Mouse (Mus musculus) intestine, embryonic 14.5 days (tissue): ENCODE data around the gene Klrc1. TPM values are rescaled to one million over a fixed set of nuclear protein-coding genes. Genes with fewer than 3 reads are reported as not detected.
"Not testable (repeated sequence)": the region's sequence is repeated elsewhere in the genome, so short reads cannot be mapped to it uniquely, and the experiment has no call there.

Experiments used
- ATAC-seq: fragments of 200-750 bp; cut with Nextera tagmentation; replicated peaks from 2 replicates; pipeline ENCODE4 v1.8.0; 2017; ENCODE audit warnings: low read depth, moderate number of reproducible peaks, moderate TSS enrichment, moderate library complexity; ENCODE audit not compliant: low FRiP score, low TSS enrichment
- DNase-seq: peaks from one replicate; pipeline ENCODE4 v3.0.0-alpha.2; 2018; ENCODE audit warnings: low spot score
- H3K27ac ChIP-seq: fragments of 300-500 bp; sonication (generic); 2 replicates; pipeline ENCODE4 v1.5.1; 2014; ENCODE audit warnings: low read depth, mild to moderate bottlenecking, control low read depth
- H3K27me3 ChIP-seq: fragments of 300-500 bp; sonication (generic); replicated peaks from 2 replicates; pipeline ENCODE4 v1.6.1; 2014; ENCODE audit warnings: low read length, control low read depth; ENCODE audit not compliant: control insufficient read depth, insufficient read depth
- H3K36me3 ChIP-seq: fragments of 300-500 bp; sonication (generic); 2 replicates; pipeline ENCODE4 v1.6.1; 2014; ENCODE audit warnings: low read length, control low read depth; ENCODE audit not compliant: control insufficient read depth, insufficient read depth
- H3K4me1 ChIP-seq: fragments of 300-500 bp; sonication (generic); replicated peaks from 2 replicates; pipeline ENCODE4 v1.6.1; 2014; ENCODE audit warnings: low read length, control low read depth, mixed read lengths; ENCODE audit not compliant: control insufficient read depth, insufficient read depth
- H3K4me2 ChIP-seq: fragments of 300-500 bp; sonication (generic); 2 replicates; pipeline ENCODE4 v1.6.1; 2014; ENCODE audit warnings: low read length
- H3K4me3 ChIP-seq: fragments of 300-500 bp; sonication (generic); 2 replicates; pipeline ENCODE4 v1.5.1; 2014; ENCODE audit warnings: low read depth, low read length, control low read depth, mixed read lengths
- H3K9ac ChIP-seq: fragments of 300-500 bp; sonication (generic); 2 replicates; pipeline ENCODE4 v1.6.1; 2014; ENCODE audit warnings: mild to moderate bottlenecking, low read length
- H3K9me3 ChIP-seq: fragments of 300-500 bp; sonication (generic); 2 replicates; pipeline ENCODE4 v1.6.1; 2016; ENCODE audit warnings: low read length, control low read depth; ENCODE audit not compliant: control insufficient read depth
- WGBS: fragments of 180-500 bp; shearing (Covaris S2); extraction: QIAGEN DNeasy Blood & Tissue Kit; methylation state at CpG from one replicate; pipeline ENCODE4 v1.1.7; 2014; 5-methylcytosine and 5-hydroxymethylcytosine counted together
- microRNA-seq: library from miRNA; unstranded; fragments of <30 nt; microRNA quantifications from one replicate; pipeline ENCODE4, GENCODE M21; 2016
- polyA plus RNA-seq: library from polyadenylated mRNA; unstranded; fragments of >200 nt; fragmentation: Nextera tagmentation; extraction: Ambion mirVana; gene quantifications from 2 replicates; pipeline ENCODE4 v1.2.1, GENCODE M21; 2014

Gene Klrc1
- polyA plus RNA-seq, 1 experiment from 2014 or later, result not detected

- H3K4me1 ChIP-seq, H3K4me3 ChIP-seq, H3K27ac ChIP-seq, H3K27me3 ChIP-seq, H3K9ac ChIP-seq, H3K36me3 ChIP-seq, H3K9me3 ChIP-seq, DNase-seq, H3K4me2 ChIP-seq, ATAC-seq: not testable (repeated sequence)
- WGBS, result 76% methylated on average over 4 of the region's 4 CpGs
Measured at GRCm38 (mm10) chr6:129660589-129660988, 18.2 kb downstream of the Klrc1 start, which contains the start of gene Klrc2. TSS of gene Klrc2 (minus strand) at chr6:129660689.

- H3K4me2 ChIP-seq, H3K36me3 ChIP-seq, H3K27me3 ChIP-seq, H3K9ac ChIP-seq, H3K4me3 ChIP-seq, H3K4me1 ChIP-seq, DNase-seq, H3K27ac ChIP-seq, ATAC-seq, H3K9me3 ChIP-seq: not testable (repeated sequence)
- WGBS, result 75% methylated on average over 1 of the region's 3 CpGs
Measured at GRCm38 (mm10) chr6:129644054-129644453, 34.7 kb downstream of the Klrc1 start.

- WGBS, result 80% methylated on average over 3 of the region's 3 CpGs
- H3K4me1 ChIP-seq, H3K9me3 ChIP-seq, DNase-seq, H3K27ac ChIP-seq, H3K4me2 ChIP-seq, H3K27me3 ChIP-seq, H3K9ac ChIP-seq, ATAC-seq, H3K4me3 ChIP-seq, H3K36me3 ChIP-seq: not testable (repeated sequence)
Measured at GRCm38 (mm10) chr6:129643237-129643636, 35.5 kb downstream of the Klrc1 start, which contains the start of gene Klrc3. TSS of gene Klrc3 (minus strand) at chr6:129643337.

GRCm38 (mm10) chr6:129631046-129631445, 47.7 kb downstream of the Klrc1 start:
- not testable (repeated sequence) for H3K27me3 ChIP-seq, DNase-seq, H3K4me3 ChIP-seq, H3K36me3 ChIP-seq, H3K27ac ChIP-seq, H3K9ac ChIP-seq, H3K4me1 ChIP-seq, H3K4me2 ChIP-seq, H3K9me3 ChIP-seq, ATAC-seq
- 75% methylated on average over 2 of the region's 2 CpGs for WGBS

GRCm38 (mm10) chr6:129623735-129624134, 55.0 kb downstream of the Klrc1 start, which contains the start of gene Klrk1:
TSS of gene Klrk1 (minus strand) at chr6:129623864.
- H3K9me3 ChIP-seq, result no peaks in the 10 kb centered on the region
- no peaks in the 10 kb centered on the region for H3K4me1 ChIP-seq
- ATAC-seq (no peak), DNase-seq (no peak)
- no peaks in the 10 kb centered on the region for H3K36me3 ChIP-seq
- H3K27ac ChIP-seq, result no peak within 1 kb of the TSS
- H3K4me3 ChIP-seq, result no peak within 1 kb of the TSS
- no peak within 1 kb of the TSS for H3K9ac ChIP-seq
- H3K4me2 ChIP-seq, result no peak within 1 kb of the TSS
- no peaks in the 10 kb centered on the region for H3K27me3 ChIP-seq
- WGBS, result 80% methylated on average over 4 of the region's 4 CpGs

Small RNA genes lying within 50 kb of the gene (microRNA-seq; reads per million reads assigned to microRNA genes)
- gene Mir680-1, result not detected

Other genes starting within 250 kb of the Klrc1 start
- gene Clec1a, start 227.0 kb downstream of the Klrc1 start, polyA plus RNA-seq, result 3.4 and 4.5 TPM in 2 replicates
- gene Olr1, start 171.8 kb downstream of the Klrc1 start, polyA plus RNA-seq, result 0.16 TPM in 1 of 2 replicates, not detected in the other
- gene Tmem52b, start 166.4 kb downstream of the Klrc1 start, polyA plus RNA-seq, result 0.23 TPM in 2 replicates
- gene Gabarapl1, start 145.8 kb downstream of the Klrc1 start, polyA plus RNA-seq, result 15.8 and 16.5 TPM in 2 replicates
- not detected in 2 replicates for gene Klre1, start 101.1 kb downstream of the Klrc1 start, polyA plus RNA-seq
- gene Klrd1, start 87.2 kb downstream of the Klrc1 start, polyA plus RNA-seq, result 0.69 and 0.97 TPM in 2 replicates
- 0.19 and 0.43 TPM in 2 replicates for gene Klrk1, start 55.1 kb downstream of the Klrc1 start, polyA plus RNA-seq
- not detected in 2 replicates for gene Klrc3, start 35.6 kb downstream of the Klrc1 start, polyA plus RNA-seq
- gene Klrc2, start 18.3 kb downstream of the Klrc1 start, polyA plus RNA-seq, result not detected in 2 replicates
- gene Klri1, start 38.2 kb upstream of the Klrc1 start, polyA plus RNA-seq, result not detected in 2 replicates
- gene Klri2, start 61.5 kb upstream of the Klrc1 start, polyA plus RNA-seq, result 0.04 TPM in 1 of 2 replicates, not detected in the other
- not detected in 2 replicates for gene Gm156, start 105.3 kb upstream of the Klrc1 start, polyA plus RNA-seq
- not detected in 2 replicates for gene Gm17631, start 183.7 kb upstream of the Klrc1 start, polyA plus RNA-seq
- gene Klra17, start 197.7 kb upstream of the Klrc1 start, polyA plus RNA-seq, result not detected in 2 replicates
- gene Klra5, start 238.7 kb upstream of the Klrc1 start, polyA plus RNA-seq, result not detected in 2 replicates